Mouse (Mus musculus) embryonic facial prominence, embryonic 11.5 days (tissue): ENCODE measurements around the gene Olfr1138. TPM values are rescaled to one million over a fixed set of nuclear protein-coding genes. Genes with fewer than 3 reads are reported as not detected.

Source experiments
- ATAC-seq: fragments of 200-750 bp; cut with Nextera tagmentation; replicated peaks from 2 replicates; pipeline ENCODE4 v1.8.0; 2017; ENCODE audit warnings: low read depth; ENCODE audit not compliant: insufficient number of reproducible peaks, low FRiP score, low TSS enrichment
- DNase-seq: peaks from one replicate; pipeline ENCODE4 v3.0.0-alpha.2; 2015; ENCODE audit warnings: low spot score
- H3K27ac ChIP-seq: fragments of 300-500 bp; sonication (generic); replicated peaks from 2 replicates; pipeline ENCODE4 v1.5.1; 2014; ENCODE audit warnings: mild to moderate bottlenecking, low read depth, low read length, control low read depth
- H3K27me3 ChIP-seq: fragments of 300-500 bp; sonication (generic); 2 replicates; pipeline ENCODE4 v1.6.1; 2014; ENCODE audit warnings: mild to moderate bottlenecking, low read length, moderate library complexity, mixed read lengths; ENCODE audit not compliant: control insufficient read depth, insufficient read depth
- H3K36me3 ChIP-seq: fragments of 300-500 bp; sonication (generic); replicated peaks from 2 replicates; pipeline ENCODE4 v1.6.1; 2014; ENCODE audit warnings: low read depth, mild to moderate bottlenecking, low read length, moderate library complexity, mixed read lengths; ENCODE audit not compliant: control insufficient read depth, insufficient read depth
- H3K4me1 ChIP-seq: fragments of 300-500 bp; sonication (generic); 2 replicates; pipeline ENCODE4 v1.6.1; 2014; ENCODE audit warnings: low read length, mixed read lengths; ENCODE audit not compliant: control insufficient read depth, insufficient read depth
- H3K4me2 ChIP-seq: fragments of 300-500 bp; sonication (generic); 2 replicates; pipeline ENCODE4 v1.6.1; 2014; ENCODE audit warnings: low read depth, mild to moderate bottlenecking, control low read depth, low read length, moderate library complexity
- H3K4me3 ChIP-seq: fragments of 300-500 bp; sonication (generic); 2 replicates; pipeline ENCODE4 v1.5.1; 2014; ENCODE audit warnings: low read depth, low read length, control low read depth
- H3K9ac ChIP-seq: fragments of 300-500 bp; sonication (generic); replicated peaks from 2 replicates; pipeline ENCODE4 v1.6.1; 2014; ENCODE audit warnings: mild to moderate bottlenecking, control low read depth, low read length
- H3K9me3 ChIP-seq: fragments of 300-500 bp; sonication (generic); replicated peaks from 2 replicates; pipeline ENCODE4 v1.6.1; 2016; ENCODE audit warnings: mild to moderate bottlenecking, low read length, inconsistent platforms, mixed read lengths; ENCODE audit not compliant: control insufficient read depth
- WGBS: fragments of 180-500 bp; shearing (Covaris S2); extraction: QIAGEN DNeasy Blood & Tissue Kit; methylation state at CpG from one replicate; pipeline ENCODE4 v1.1.7; 2014; 5-methylcytosine and 5-hydroxymethylcytosine counted together
- polyA plus RNA-seq: library from polyadenylated mRNA; unstranded; fragments of >200 nt; fragmentation: Nextera tagmentation; extraction: Ambion mirVana; gene quantifications from 2 replicates; pipeline ENCODE4 v1.2.1, GENCODE M21; 2014

Olfr1138 gene
- polyA plus RNA-seq, result not detected in 2 replicates

DNA sequence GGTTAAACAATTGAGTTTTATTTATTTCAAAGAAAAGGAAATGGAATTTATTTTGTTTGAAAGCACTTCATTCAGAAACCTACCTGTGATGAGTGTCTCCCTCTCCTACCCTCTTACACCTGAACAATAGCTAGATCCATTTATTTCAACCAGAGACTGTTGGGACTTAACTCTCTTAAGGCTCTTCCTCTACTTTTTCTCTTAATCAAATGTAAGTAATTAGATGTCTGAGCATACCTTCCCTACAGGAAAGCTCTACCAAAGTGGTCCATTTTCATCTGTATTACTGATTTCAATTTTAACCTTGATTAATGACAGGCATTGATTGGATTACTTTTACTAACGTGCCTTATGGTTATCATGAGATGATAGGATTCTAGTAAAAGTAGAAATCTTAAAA is at the start of gene Olfr1138:
Gene Olfr1138, minus strand, starts transcription at position 101 of the 400 bp plus-strand sequence.
- 82% methylated on average over 1 of the region's 1 CpGs for WGBS
- H3K27ac ChIP-seq, result no peak within 1 kb of the TSS

DNA sequence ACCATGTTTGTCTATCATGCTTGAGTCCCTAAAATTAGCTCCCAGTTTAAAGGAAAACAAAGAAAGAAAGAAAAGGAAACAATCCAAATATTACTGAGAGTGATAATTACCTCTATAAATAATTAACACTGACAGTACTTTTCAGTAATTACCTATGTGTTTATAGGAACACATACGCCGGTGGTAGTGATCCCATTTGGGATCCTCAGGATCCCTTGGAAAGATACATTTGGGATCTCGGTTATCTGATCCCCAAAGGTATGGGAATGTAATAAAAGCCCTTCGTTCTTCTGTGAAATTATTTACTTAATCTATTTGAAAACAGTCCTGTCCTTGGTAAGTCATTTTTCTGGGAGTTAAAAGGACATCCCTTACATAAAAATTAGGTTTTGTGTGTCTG is 39.4 kb upstream of the Olfr1138 start, which contains the start of gene Olfr152:
Gene Olfr152, plus strand, starts transcription at position 301 of the 400 bp plus-strand sequence.
- Histone ChIP-seq H3K4me2 (no peak within 1 kb of the TSS), H3K36me3 (no peaks in the 10 kb centered on the region), H3K27me3 (no peaks in the 10 kb centered on the region), H3K9me3 (no peaks in the 10 kb centered on the region), H3K9ac (no peak within 1 kb of the TSS), H3K4me3 (no peak within 1 kb of the TSS), H3K4me1 (no peaks in the 10 kb centered on the region), H3K27ac (no peak within 1 kb of the TSS)
- 91% methylated on average over 4 of the region's 4 CpGs for WGBS
- ATAC-seq (no peak), DNase-seq (no peak)

More for the DNA sequence above, at the start of gene Olfr1138:
- Histone ChIP-seq H3K4me2 (no peak within 1 kb of the TSS), H3K4me3 (no peak within 1 kb of the TSS), H3K9me3 (no peaks in the 10 kb centered on the region), H3K4me1 (no peaks in the 10 kb centered on the region), H3K27me3 (no peaks in the 10 kb centered on the region), H3K36me3 (no peaks in the 10 kb centered on the region), H3K9ac (no peak within 1 kb of the TSS)
- no peak for ATAC-seq
- DNase-seq, result no peak

DNA sequence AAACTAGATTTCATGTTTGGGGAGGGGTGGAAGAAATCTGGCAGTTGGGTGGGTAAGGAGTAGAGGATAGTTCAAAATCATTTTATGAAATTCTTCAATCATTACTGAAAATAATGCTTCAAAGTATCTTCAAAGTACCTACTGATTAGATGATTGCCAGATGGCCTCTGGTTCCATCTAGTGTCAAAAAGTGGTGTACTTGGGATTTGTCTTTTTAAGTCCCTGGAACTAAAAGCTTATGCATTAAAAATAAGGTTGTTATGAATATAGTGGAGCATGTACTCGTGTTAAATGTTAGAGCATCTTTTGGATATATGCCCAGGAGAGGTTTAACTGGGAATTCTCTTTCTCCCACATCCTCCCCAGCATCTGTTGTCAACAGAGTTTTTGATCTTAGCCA is 36.4 kb upstream of the Olfr1138 start:
- Histone ChIP-seq H3K4me2 (no peak overlapping the region), H3K4me3 (no peak overlapping the region), H3K9ac (no peak overlapping the region), H3K27me3 (no peaks in the 10 kb centered on the region), H3K4me1 (no peaks in the 10 kb centered on the region), H3K36me3 (no peaks in the 10 kb centered on the region), H3K27ac (no peak overlapping the region), H3K9me3 (no peaks in the 10 kb centered on the region)
- WGBS, result 59% methylated on average over 1 of the region's 1 CpGs
- DNase-seq (no peak), ATAC-seq (no peak)

DNA sequence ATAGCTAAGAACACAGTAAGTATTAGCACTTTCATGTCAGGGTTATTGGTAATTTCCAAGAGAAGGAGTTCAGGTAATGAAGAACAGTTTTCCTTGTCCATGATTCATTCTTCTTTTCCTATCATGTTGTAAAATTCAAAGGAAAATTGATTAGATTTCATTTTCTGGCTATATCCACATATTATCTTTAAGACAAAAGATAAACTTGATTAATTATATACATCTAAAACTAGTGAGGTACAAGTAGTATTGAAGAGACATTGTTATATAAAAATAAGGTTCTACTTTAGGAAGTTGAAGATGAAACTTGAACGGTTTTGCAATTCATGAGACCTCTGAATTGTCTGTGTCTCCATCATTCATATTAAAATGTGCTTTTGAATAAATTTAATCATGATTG is 14.1 kb upstream of the Olfr1138 start, which contains the start of gene Olfr1141:
Gene Olfr1141, minus strand, starts transcription at position 101 of the 400 bp plus-strand sequence.
- H3K4me2 ChIP-seq, result no peak within 1 kb of the TSS
- H3K9me3 ChIP-seq, result no peaks in the 10 kb centered on the region
- WGBS, result 89% methylated on average over 1 of the region's 1 CpGs
- no peak within 1 kb of the TSS for H3K27ac ChIP-seq
- H3K9ac ChIP-seq, result no peak within 1 kb of the TSS
- no peaks in the 10 kb centered on the region for H3K4me1 ChIP-seq
- no peaks in the 10 kb centered on the region for H3K36me3 ChIP-seq
- ATAC-seq, result no peak
- no peak within 1 kb of the TSS for H3K4me3 ChIP-seq
- no peak for DNase-seq
- H3K27me3 ChIP-seq, result no peaks in the 10 kb centered on the region

DNA sequence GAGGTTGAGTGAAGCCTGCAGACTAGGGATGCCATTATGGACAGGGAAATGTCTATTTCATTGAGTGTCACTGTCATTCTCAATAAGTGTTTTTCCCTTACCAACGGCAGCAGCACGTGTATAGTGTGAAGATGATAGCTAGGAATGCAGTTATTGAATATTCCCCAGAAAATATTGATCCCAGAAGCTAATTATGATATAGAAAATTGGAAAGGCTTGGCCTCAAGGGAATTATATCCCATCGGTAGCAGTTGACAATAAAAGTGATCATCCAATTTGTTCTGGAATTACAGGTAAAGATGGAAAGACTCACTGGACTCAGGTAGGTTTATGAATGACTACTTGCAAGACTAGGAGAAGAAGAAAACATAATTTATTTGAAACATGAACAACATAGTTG is 3.7 kb upstream of the Olfr1138 start, which contains the start of gene Olfr1140:
Gene Olfr1140, plus strand, starts transcription at position 301 of the 400 bp plus-strand sequence.
- Histone ChIP-seq H3K9ac (no peak within 1 kb of the TSS), H3K36me3 (no peaks in the 10 kb centered on the region), H3K27me3 (no peaks in the 10 kb centered on the region), H3K9me3 (no peaks in the 10 kb centered on the region), H3K4me2 (no peak within 1 kb of the TSS), H3K4me3 (no peak within 1 kb of the TSS), H3K27ac (no peak within 1 kb of the TSS), H3K4me1 (no peaks in the 10 kb centered on the region)
- DNase-seq, result no peak
- ATAC-seq, result no peak
- 73% methylated on average over 3 of the region's 3 CpGs for WGBS

DNA sequence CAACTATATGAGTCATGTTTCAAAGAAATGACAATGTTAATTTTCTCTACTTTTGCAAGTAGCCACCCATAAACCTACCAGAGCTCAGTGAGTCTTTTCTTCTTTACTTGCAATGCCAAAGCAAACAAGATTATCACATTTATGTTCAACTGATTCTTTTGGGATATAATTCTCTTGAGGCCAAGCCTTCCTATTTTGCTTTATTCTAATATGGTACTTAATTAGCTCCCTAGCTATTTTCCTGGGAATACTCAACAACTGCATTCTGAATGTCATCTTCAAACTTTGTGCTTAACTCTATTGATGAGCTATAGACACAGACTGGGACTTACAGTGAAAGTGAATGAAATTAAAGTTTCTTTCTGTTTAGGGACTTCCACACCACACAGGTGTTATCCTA is 26.7 kb downstream of the Olfr1138 start, which contains the start of gene Olfr1137:
Gene Olfr1137, minus strand, starts transcription at position 101 of the 400 bp plus-strand sequence.
- Histone ChIP-seq H3K4me3 (no peak within 1 kb of the TSS), H3K4me1 (no peaks in the 10 kb centered on the region), H3K9ac (no peak within 1 kb of the TSS), H3K4me2 (no peak within 1 kb of the TSS), H3K27me3 (no peaks in the 10 kb centered on the region), H3K27ac (no peak within 1 kb of the TSS), H3K36me3 (no peaks in the 10 kb centered on the region), H3K9me3 (no peaks in the 10 kb centered on the region)
- no peak for ATAC-seq
- DNase-seq, result no peak

GRCm38 (mm10) chr2:87693847-87694246 is 45.9 kb downstream of the Olfr1138 start, which contains the start of gene Olfr1136:
Olfr1136 (minus strand) TSS chr2:87693947.
- no peak within 1 kb of the TSS for H3K27ac ChIP-seq
- no peak within 1 kb of the TSS for H3K4me2 ChIP-seq
- H3K27me3 ChIP-seq, result no peaks in the 10 kb centered on the region
- no peaks in the 10 kb centered on the region for H3K4me1 ChIP-seq
- H3K36me3 ChIP-seq, result no peaks in the 10 kb centered on the region
- no peaks in the 10 kb centered on the region for H3K9me3 ChIP-seq
- ATAC-seq, result no peak
- H3K4me3 ChIP-seq, result no peak within 1 kb of the TSS
- H3K9ac ChIP-seq, result no peak within 1 kb of the TSS
- no peak for DNase-seq
